Comparison of ENCODE assay signal across 7 mouse cellular contexts in genomic region chr5:33782999-33783390, GRCm38 (mm10). TPM values are rescaled to one million over a fixed set of nuclear protein-coding genes. Genes with fewer than 3 reads are reported as not detected.
DNase-seq lines count a peak whose midpoint lies in the region; ATAC-seq lines count a peak whose summit lies in the region.

No protein-coding gene starts in this region.

- WGBS in forebrain, embryonic 10.5 days = 7% methylated on average over 6 of the region's 6 CpGs
- WGBS in limb, embryonic 11.5 days = 10% methylated on average over 6 of the region's 6 CpGs
- WGBS in stomach, embryonic 14.5 days = 16% methylated on average over 6 of the region's 6 CpGs

- no peaks in the 10 kb centered on the region for H3K9me3 ChIP-seq in forebrain, embryonic 10.5 days
- no peaks in the 10 kb centered on the region for H3K9me3 ChIP-seq in limb, embryonic 11.5 days (ENCODE audit: control insufficient read depth, low read length)
- no peaks in the 10 kb centered on the region for H3K9me3 ChIP-seq in stomach, embryonic 14.5 days (ENCODE audit: control insufficient read depth, low read depth, low read length)

- peak overlapping the region; percentile 32; the same call in 1 of the 2 replicates for H3K9ac ChIP-seq in limb, embryonic 11.5 days (ENCODE audit: low read length)
- H3K9ac ChIP-seq in stomach, embryonic 14.5 days (replicated peaks; ENCODE audit: low read depth, low read length) = peak overlapping the region; percentile 91

- no peaks in the 10 kb centered on the region for H3K27me3 ChIP-seq in forebrain, embryonic 10.5 days (ENCODE audit: poor library complexity, severe bottlenecking)
- no peaks in the 10 kb centered on the region for H3K27me3 ChIP-seq in limb, embryonic 11.5 days (ENCODE audit: control insufficient read depth, insufficient read depth, low read length)
- H3K27me3 ChIP-seq in stomach, embryonic 14.5 days (ENCODE audit: control insufficient read depth, insufficient read depth, low read length) = no peaks in the 10 kb centered on the region

- H3K36me3 ChIP-seq in forebrain, embryonic 10.5 days (replicated peaks) = peaks cover 5% of the 10 kb centered on the region
- no peaks in the 10 kb centered on the region for H3K36me3 ChIP-seq in limb, embryonic 11.5 days (ENCODE audit: control insufficient read depth, insufficient read depth, low read length)
- H3K36me3 ChIP-seq in stomach, embryonic 14.5 days (ENCODE audit: control insufficient read depth, insufficient read depth, low read length) = no peaks in the 10 kb centered on the region

- H3K4me2 ChIP-seq in limb, embryonic 11.5 days (ENCODE audit: low read depth, severe bottlenecking) = peak overlapping the region; percentile 79
- peak overlapping the region; percentile 92 for H3K4me2 ChIP-seq in stomach, embryonic 14.5 days (replicated peaks; ENCODE audit: low read depth, low read length)

- H3K27ac ChIP-seq in forebrain, embryonic 10.5 days = peak overlapping the region; percentile 96
- H3K27ac ChIP-seq in limb, embryonic 11.5 days (replicated peaks; ENCODE audit: low read depth, low read length) = no peak overlapping the region
- H3K27ac ChIP-seq in stomach, embryonic 14.5 days (ENCODE audit: low read length) = peak overlapping the region; percentile 11; the same call in 1 of the 2 replicates

- peak overlapping the region; percentile 94 for H3K4me3 ChIP-seq in forebrain, embryonic 10.5 days
- peak overlapping the region; percentile 66 for H3K4me3 ChIP-seq in limb, embryonic 11.5 days (ENCODE audit: low read depth, low read length)
- H3K4me3 ChIP-seq in stomach, embryonic 14.5 days (ENCODE audit: low read depth, low read length) = peak overlapping the region; percentile 89

- peak; percentile 69; the same call in 1 of the 2 replicates for ATAC-seq in limb, embryonic 11.5 days (ENCODE audit: insufficient number of reproducible peaks, low FRiP score, low TSS enrichment, low read depth)
- peak; percentile 67 for ATAC-seq in stomach, embryonic 14.5 days (ENCODE audit: insufficient number of reproducible peaks, insufficient read depth, low FRiP score, low read depth)
- no peak; the same call in 1 of the 2 replicates for ATAC-seq in megakaryocyte-erythroid progenitor cell, adult 5-6 weeks (replicated peaks; ENCODE audit: low FRiP score, low TSS enrichment, poor library complexity, severe bottlenecking)

- peak; percentile 21 for DNase-seq in right cerebral cortex, postnatal 14 days
- DNase-seq in right cerebral cortex, postnatal 10 days (ENCODE audit: low spot score in 2 of 2) = no peak
- no peak for DNase-seq in forebrain, embryonic 10.5 days (ENCODE audit: extremely low spot score, low spot score)
- no peak for DNase-seq in limb, embryonic 11.5 days (ENCODE audit: low spot score)
- DNase-seq in T-cell, adult 2 months (ENCODE audit: low spot score) = no peak

- H3K4me1 ChIP-seq in forebrain, embryonic 10.5 days = peaks cover 31% of the 10 kb centered on the region
- no peaks in the 10 kb centered on the region for H3K4me1 ChIP-seq in limb, embryonic 11.5 days (ENCODE audit: control insufficient read depth, insufficient read depth, low read length)
- H3K4me1 ChIP-seq in stomach, embryonic 14.5 days (ENCODE audit: control insufficient read depth, insufficient read depth, low read length) = peaks cover 12% of the 10 kb centered on the region; the same call in 1 of the 2 replicates

RNA-seq across cellular contexts. Expression of gene Letm1, which starts 0.4 kb away (rescaled TPM):
- 57.8 and 59.2 TPM in 2 replicates for polyA plus RNA-seq in forebrain, embryonic 10.5 days (2016; fragmentation: Nextera tagmentation; extraction: Ambion mirVana)
- polyA plus RNA-seq in limb, embryonic 11.5 days (2014; fragmentation: Nextera tagmentation; extraction: Ambion mirVana) = 54.4 and 56.4 TPM in 2 replicates
- 43.7 TPM in 2 replicates for polyA plus RNA-seq in stomach, embryonic 14.5 days (2014; fragmentation: Nextera tagmentation; extraction: Ambion mirVana)
- 21.0 and 26.1 TPM in 2 replicates for total RNA-seq in megakaryocyte-erythroid progenitor cell, adult 5-6 weeks (2014; fragmentation: Nextera tagmentation)
- 20.6 and 23.1 TPM in 2 replicates for total RNA-seq in megakaryocyte-erythroid progenitor cell, adult 5-6 weeks (2017)

RNA-seq across cellular contexts. Expression of gene Nsd2, which starts 37.5 kb away (rescaled TPM):
- 105 and 108 TPM in 2 replicates for polyA plus RNA-seq in forebrain, embryonic 10.5 days (2016; fragmentation: Nextera tagmentation; extraction: Ambion mirVana)
- polyA plus RNA-seq in limb, embryonic 11.5 days (2014; fragmentation: Nextera tagmentation; extraction: Ambion mirVana) = 78.7 and 81.0 TPM in 2 replicates
- 53.5 and 60.4 TPM in 2 replicates for polyA plus RNA-seq in stomach, embryonic 14.5 days (2014; fragmentation: Nextera tagmentation; extraction: Ambion mirVana)
- 53.6 and 74.0 TPM in 2 replicates for total RNA-seq in megakaryocyte-erythroid progenitor cell, adult 5-6 weeks (2014; fragmentation: Nextera tagmentation)
- 42.2 and 74.4 TPM in 2 replicates for total RNA-seq in megakaryocyte-erythroid progenitor cell, adult 5-6 weeks (2017)
